Mouse (Mus musculus) heart, embryonic 11.5 days (tissue): ENCODE data around the gene F8. TPM values are rescaled to one million over a fixed set of nuclear protein-coding genes. Genes with fewer than 3 reads are reported as not detected.
"Not testable (repeated sequence)": the region's sequence is repeated elsewhere in the genome, so short reads cannot be mapped to it uniquely, and the experiment has no call there.

Experiments
- ATAC-seq: fragments of 200-750 bp; cut with Nextera tagmentation; replicated peaks from 2 replicates; pipeline ENCODE4 v1.8.0; 2017; ENCODE audit warnings: moderate library complexity; ENCODE audit not compliant: insufficient number of reproducible peaks, low FRiP score, low TSS enrichment
- H3K27ac ChIP-seq: fragments of 300-500 bp; sonication (generic); 2 replicates; pipeline ENCODE4 v1.5.1; 2014; ENCODE audit warnings: mild to moderate bottlenecking, low read depth, low read length
- H3K27me3 ChIP-seq: fragments of 300-500 bp; sonication (generic); 2 replicates; pipeline ENCODE4 v1.6.1; 2014; ENCODE audit warnings: mild to moderate bottlenecking, low read length, mixed read lengths; ENCODE audit not compliant: control insufficient read depth, insufficient read depth
- H3K36me3 ChIP-seq: fragments of 300-500 bp; sonication (generic); 2 replicates; pipeline ENCODE4 v1.6.1; 2014; ENCODE audit warnings: mild to moderate bottlenecking, low read length, moderate library complexity, mixed read lengths; ENCODE audit not compliant: control insufficient read depth, insufficient read depth
- H3K4me1 ChIP-seq: fragments of 300-500 bp; sonication (generic); 2 replicates; pipeline ENCODE4 v1.6.1; 2014; ENCODE audit warnings: low read length; ENCODE audit not compliant: control insufficient read depth, insufficient read depth
- H3K4me2 ChIP-seq: fragments of 300-500 bp; sonication (generic); 2 replicates; pipeline ENCODE4 v1.6.1; 2014; ENCODE audit warnings: mild to moderate bottlenecking, moderate library complexity
- H3K4me3 ChIP-seq: fragments of 300-500 bp; sonication (generic); 2 replicates; pipeline ENCODE4 v1.5.1; 2014; ENCODE audit warnings: low read depth, low read length
- H3K9ac ChIP-seq: fragments of 300-500 bp; sonication (generic); 2 replicates; pipeline ENCODE4 v1.6.1; 2014; ENCODE audit warnings: mild to moderate bottlenecking, low read depth, low read length, moderate library complexity
- H3K9me3 ChIP-seq: fragments of 300-500 bp; sonication (generic); replicated peaks from 2 replicates; pipeline ENCODE4 v1.6.1; 2016; ENCODE audit warnings: low read length; ENCODE audit not compliant: control insufficient read depth
- WGBS: fragments of 180-500 bp; shearing (Covaris S2); extraction: QIAGEN DNeasy Blood & Tissue Kit; methylation state at CpG from one replicate; pipeline ENCODE4 v1.1.7; 2014; ENCODE audit not compliant: insufficient replicate concordance; 5-methylcytosine and 5-hydroxymethylcytosine counted together
- polyA plus RNA-seq: library from polyadenylated mRNA; unstranded; fragments of >200 nt; fragmentation: Nextera tagmentation; extraction: Ambion mirVana; gene quantifications from 2 replicates; pipeline ENCODE4 v1.2.1, GENCODE M21; 2014

Gene F8
- polyA plus RNA-seq, 1 experiment from 2014 or later = 2.5 TPM

DNA sequence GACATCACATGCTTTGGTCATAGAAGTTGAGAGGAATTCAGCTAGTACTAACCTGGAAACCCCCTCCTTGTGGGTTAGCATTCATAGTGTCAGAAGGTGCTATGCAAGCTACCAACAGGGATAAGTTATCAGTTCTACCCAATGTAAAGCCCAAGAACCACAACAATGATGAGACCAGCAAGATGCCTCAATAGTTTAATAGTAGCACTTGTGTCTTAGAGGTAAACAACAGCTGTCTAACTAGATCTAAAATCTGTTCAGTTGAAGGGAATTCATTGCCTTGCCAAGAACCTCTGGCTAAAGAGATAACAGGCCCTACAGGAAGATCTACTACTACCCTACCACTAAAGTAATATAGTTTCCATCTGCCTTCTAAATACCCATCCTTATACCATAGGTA lies 5.6 kb downstream of the F8 start:
- H3K9ac ChIP-seq = no peak overlapping the region
- H3K4me2 ChIP-seq = no peak overlapping the region
- no peak overlapping the region for H3K27ac ChIP-seq

DNA sequence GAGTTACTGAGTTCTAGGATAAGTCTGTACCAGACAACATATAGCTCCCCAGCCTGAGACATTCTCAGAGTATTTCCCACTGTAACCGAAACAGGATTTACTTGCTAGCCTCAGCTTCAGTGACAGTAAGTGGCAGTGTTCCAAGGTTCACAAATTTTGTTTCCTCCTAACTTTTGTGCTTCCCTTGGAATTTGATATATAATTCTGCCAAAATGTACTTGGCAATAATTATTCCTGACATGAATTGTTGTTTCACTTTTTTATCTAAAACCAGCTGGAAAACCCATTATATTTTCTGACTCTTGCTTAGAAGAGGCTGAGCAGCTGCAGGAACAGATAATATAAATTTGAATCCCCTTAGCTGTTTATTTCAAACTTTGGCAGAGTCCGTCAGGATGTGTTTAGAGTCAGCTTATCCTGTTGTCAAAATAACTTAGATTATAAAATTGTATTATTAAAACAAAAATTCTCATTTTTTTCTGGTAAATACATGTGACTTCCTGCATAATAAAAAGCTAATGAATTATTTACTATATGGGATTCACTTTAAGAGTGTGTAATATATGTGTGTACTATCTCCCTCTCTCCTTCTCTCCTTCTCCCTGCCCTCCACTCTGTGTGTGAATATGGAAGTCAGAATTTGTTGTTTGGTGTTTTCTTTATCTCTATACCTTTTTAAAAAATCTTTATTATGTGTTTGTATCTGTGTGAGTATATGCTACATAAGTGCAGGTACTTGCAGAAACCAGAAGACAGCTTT lies 9.6 kb downstream of the F8 start:
- H3K36me3 ChIP-seq = no peaks in the 10 kb centered on the region
- no peak overlapping the region for H3K4me2 ChIP-seq
- H3K9me3 ChIP-seq = no peaks in the 10 kb centered on the region
- H3K27me3 ChIP-seq = no peaks in the 10 kb centered on the region
- H3K27ac ChIP-seq = no peak overlapping the region
- no peaks in the 10 kb centered on the region for H3K4me1 ChIP-seq
- no peak for ATAC-seq
- WGBS = 61% methylated on average over 2 of the region's 2 CpGs
- H3K9ac ChIP-seq = no peak overlapping the region
- H3K4me3 ChIP-seq = no peak overlapping the region

More for the DNA sequence above, 5.6 kb downstream of the F8 start:
- Histone ChIP-seq H3K9me3 (no peaks in the 10 kb centered on the region), H3K36me3 (no peaks in the 10 kb centered on the region), H3K4me3 (no peak overlapping the region), H3K4me1 (no peaks in the 10 kb centered on the region), H3K27me3 (no peaks in the 10 kb centered on the region)
- no peak for ATAC-seq

DNA sequence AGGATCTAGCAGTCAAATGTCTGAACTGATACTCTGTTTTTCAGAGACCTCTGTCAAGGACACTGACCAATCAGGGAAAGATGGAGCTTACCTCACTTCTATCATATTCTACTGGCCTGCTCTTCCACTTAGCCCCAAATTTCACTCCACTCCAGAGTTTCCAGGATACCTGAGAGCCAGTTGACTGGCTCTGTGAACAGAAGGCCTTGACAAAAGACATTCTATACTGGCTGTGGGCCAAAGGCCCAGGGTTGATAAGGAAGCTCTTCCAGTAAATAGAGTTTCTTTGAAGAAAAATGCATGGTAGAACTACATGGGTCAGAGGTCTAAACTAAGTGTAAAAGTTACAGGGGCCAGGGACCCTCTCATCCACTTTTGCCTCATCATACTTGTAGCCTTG lies 12.2 kb downstream of the F8 start:
- H3K9ac ChIP-seq = no peak overlapping the region
- H3K36me3 ChIP-seq = no peaks in the 10 kb centered on the region
- H3K4me1 ChIP-seq = no peaks in the 10 kb centered on the region
- H3K27ac ChIP-seq = no peak overlapping the region
- H3K27me3 ChIP-seq = no peaks in the 10 kb centered on the region
- H3K4me3 ChIP-seq = no peak overlapping the region
- ATAC-seq = no peak
- no peak overlapping the region for H3K4me2 ChIP-seq
- H3K9me3 ChIP-seq = no peaks in the 10 kb centered on the region

DNA sequence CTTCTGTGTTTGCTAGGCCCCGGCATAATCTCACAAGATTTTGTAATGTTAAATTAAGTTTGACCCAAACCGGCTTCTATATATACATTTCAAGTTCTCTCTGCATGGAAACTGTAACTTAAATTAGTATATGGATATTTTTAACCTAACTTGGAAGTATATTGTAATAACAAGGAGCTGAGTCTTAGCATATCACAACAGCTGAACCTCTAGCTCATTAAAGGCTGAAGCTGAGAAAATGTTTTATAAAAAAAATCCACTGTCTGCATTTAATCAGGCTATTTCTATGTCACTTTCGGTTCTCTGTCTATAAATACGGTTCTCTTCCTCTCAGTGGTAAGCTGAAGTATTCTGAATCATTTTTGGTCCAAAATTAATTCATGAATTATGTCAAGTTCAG lies 58.9 kb downstream of the F8 start:
- H3K27ac ChIP-seq = no peak overlapping the region

DNA sequence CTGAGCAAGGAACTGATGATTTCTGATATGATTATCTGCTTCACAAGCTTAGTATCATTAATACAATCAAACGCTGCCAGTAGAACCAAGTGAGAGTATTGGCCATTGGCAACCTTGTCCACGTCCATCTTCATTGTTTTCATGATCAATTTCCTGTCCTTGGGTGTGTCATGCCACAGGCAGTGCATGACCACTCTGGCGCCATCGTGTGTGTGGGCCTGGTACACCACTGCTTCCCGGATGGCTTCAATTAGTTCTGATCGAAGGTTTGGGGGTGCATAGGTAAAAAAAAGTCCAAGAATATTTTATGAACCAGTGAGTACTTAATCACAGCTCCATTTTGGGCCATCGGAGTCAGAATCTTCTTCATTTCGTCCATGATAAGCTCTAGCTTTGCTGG lies 110.7 kb downstream of the F8 start:
- Histone ChIP-seq H3K4me1 (no peaks in the 10 kb centered on the region), H3K27ac (no peak overlapping the region), H3K4me2 (no peak overlapping the region), H3K9ac (no peak overlapping the region), H3K36me3 (no peaks in the 10 kb centered on the region), H3K9me3 (no peaks in the 10 kb centered on the region), H3K27me3 (no peaks in the 10 kb centered on the region), H3K4me3 (no peak overlapping the region)
- WGBS = 60% methylated on average over 8 of the region's 8 CpGs
- ATAC-seq = no peak

More for the DNA sequence above, 58.9 kb downstream of the F8 start:
- Histone ChIP-seq H3K4me3 (no peak overlapping the region), H3K9me3 (no peaks in the 10 kb centered on the region), H3K4me1 (no peaks in the 10 kb centered on the region), H3K9ac (no peak overlapping the region), H3K36me3 (no peaks in the 10 kb centered on the region), H3K27me3 (no peaks in the 10 kb centered on the region), H3K4me2 (no peak overlapping the region)
- 81% methylated on average over 4 of the region's 4 CpGs for WGBS
- no peak for ATAC-seq

DNA sequence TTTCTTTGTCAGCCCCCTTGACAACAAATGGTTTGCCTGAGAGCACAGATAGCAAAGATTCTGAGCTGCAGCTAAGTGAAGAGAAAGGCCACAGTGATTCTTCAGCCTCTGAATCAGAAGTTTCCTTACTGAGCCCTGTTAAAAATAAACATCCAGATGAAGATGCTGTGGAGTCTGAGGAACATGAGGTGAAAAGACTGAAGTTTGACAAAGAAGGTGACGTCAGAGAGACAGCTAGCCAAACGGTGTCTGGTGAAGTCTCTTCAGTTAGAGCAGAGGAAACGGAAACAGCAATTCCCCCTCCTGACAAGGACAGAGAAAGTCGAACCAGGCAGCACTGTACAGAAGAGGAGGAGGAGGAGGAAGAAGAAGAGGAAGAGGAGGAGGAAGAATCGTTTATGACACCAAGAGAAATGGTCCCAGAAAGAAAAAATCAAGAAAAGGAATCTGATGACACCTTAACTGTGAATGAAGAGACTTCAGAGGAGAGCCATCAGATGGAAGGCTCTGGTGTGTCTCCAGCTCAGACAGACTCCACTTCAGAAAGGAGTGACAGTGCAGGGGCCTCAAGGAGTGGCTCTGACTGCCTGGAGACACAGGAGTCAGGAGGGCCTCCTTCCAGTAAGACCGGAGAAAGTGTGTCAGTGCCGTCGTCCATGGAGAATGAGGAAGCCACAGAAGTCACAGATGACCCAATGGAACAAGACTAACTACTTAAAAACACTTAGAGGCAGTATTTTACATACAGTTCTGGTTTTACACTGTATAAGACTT lies 148.6 kb downstream of the F8 start:
- not testable (repeated sequence) for H3K27ac ChIP-seq, H3K9ac ChIP-seq, H3K36me3 ChIP-seq, ATAC-seq, H3K27me3 ChIP-seq, H3K4me2 ChIP-seq, H3K4me1 ChIP-seq, H3K9me3 ChIP-seq, H3K4me3 ChIP-seq
- WGBS = 33% methylated on average over 7 of the region's 8 CpGs

DNA sequence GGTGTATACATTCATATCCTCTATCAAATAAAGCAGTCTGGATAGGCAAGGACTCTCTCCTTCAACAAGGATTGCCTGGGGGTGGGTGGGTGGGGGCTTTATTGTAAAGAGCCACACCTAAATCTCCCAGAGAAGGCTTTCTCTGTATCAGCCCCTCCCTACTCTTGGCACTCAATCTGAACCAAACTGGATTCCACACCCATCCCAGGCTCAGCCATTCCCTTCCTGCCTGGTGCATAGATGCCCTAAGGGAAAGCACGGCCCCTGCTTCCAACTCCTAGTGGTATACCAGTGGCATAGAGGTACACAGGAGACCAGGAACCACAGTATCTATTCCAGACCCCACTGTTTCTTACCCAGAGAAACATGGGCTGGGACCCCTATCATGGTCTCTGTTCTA lies 151.0 kb downstream of the F8 start:
- H3K36me3 ChIP-seq = no peaks in the 10 kb centered on the region
- no peak overlapping the region for H3K4me2 ChIP-seq
- no peak overlapping the region for H3K4me3 ChIP-seq
- H3K9ac ChIP-seq = no peak overlapping the region
- no peak for ATAC-seq
- no peaks in the 10 kb centered on the region for H3K27me3 ChIP-seq
- no peaks in the 10 kb centered on the region for H3K9me3 ChIP-seq
- H3K4me1 ChIP-seq = no peaks in the 10 kb centered on the region
- WGBS = 86% methylated on average over 1 of the region's 1 CpGs
- no peak overlapping the region for H3K27ac ChIP-seq

DNA sequence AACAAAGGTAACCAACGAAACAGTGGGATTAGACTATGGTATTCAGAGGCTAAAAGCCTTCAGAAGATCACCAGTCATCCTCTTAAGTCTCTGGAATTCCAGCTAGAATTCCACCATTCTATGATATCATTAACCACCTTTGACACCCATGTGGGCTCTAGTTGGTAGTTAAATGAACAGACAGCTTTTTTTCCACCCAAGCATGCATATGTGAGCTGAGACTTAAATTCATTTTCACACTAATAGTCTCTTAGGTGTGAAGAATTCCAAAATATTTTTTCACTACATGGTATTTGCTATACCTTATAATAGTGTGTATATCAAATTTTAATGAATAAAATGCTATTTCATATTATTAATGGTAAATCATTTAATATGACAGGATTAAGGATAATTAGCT lies 218.7 kb downstream of the F8 start, which contains the start of gene Smim9:
TSS of gene Smim9 (minus strand) at position 101 of the 400 bp plus-strand sequence.
- Histone ChIP-seq H3K4me1 (no peaks in the 10 kb centered on the region), H3K4me2 (no peak within 1 kb of the TSS)

More for the DNA sequence above, 218.7 kb downstream of the F8 start, which contains the start of gene Smim9:
- no peaks in the 10 kb centered on the region for H3K27me3 ChIP-seq
- H3K4me3 ChIP-seq = no peak within 1 kb of the TSS
- no peak within 1 kb of the TSS for H3K27ac ChIP-seq
- no peaks in the 10 kb centered on the region for H3K36me3 ChIP-seq
- no peak within 1 kb of the TSS for H3K9ac ChIP-seq
- ATAC-seq = no peak
- H3K9me3 ChIP-seq = no peaks in the 10 kb centered on the region
- WGBS = 69% methylated on average over 1 of the region's 1 CpGs
